Mouse (Mus musculus): ENCODE measurements at regions not wholly inside any gene's neighbourhood (a gene's known extent, or its start where the extent isn't known, plus 50 kb on each side); places are given as distances from the start of the nearest gene placed in this dataset.

DNA sequence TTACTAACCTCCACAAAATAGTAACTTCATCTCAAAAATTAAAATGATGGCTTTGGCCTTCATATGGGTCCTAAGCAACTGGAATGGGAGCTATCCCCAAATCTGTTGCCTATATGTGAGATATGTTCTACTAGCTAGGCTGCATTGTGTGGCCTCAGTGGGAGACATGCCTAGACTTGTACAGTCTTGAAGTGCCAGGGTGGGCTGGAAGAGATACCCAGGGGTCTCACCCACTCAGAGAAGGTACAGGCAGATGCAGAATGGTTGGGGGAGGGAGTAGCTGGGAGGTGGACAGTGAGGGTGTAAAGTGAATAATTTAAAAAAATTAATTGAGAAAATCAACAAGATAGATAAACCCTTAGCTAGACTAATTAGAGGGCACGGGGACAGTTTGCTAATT is 106.9 kb upstream of the Ahr start:
- no peak overlapping the region for H3K9ac ChIP-seq (ENCODE audit: low read depth, low read length, severe bottlenecking)
- H3K4me3 ChIP-seq (replicated peaks; ENCODE audit: low read length): no peak overlapping the region
- TF ChIP-seq POLR2A (IDR thresholded peaks at IDR 0.05; ENCODE audit: borderline replicate concordance, extremely low read depth, insufficient read depth, insufficient read length): no peak
- H3K27ac ChIP-seq (replicated peaks; ENCODE audit: low read depth, low read length): no peak overlapping the region
- 57% methylated on average over 1 of the region's 1 CpGs for WGBS
- no peaks in the 10 kb centered on the region for H3K9me3 ChIP-seq (ENCODE audit: control insufficient read depth, low read length)
- DNase-seq (ENCODE audit: low spot score) (no peak), ATAC-seq (ENCODE audit: low FRiP score, low read depth) (no peak)
- H3K4me1 ChIP-seq (ENCODE audit: control insufficient read depth, insufficient read depth, low read length): no peaks in the 10 kb centered on the region
- no peak overlapping the region for H3K4me2 ChIP-seq (replicated peaks; ENCODE audit: low read depth, low read length, severe bottlenecking)
- H3K36me3 ChIP-seq (ENCODE audit: control insufficient read depth, insufficient read depth, low read length): no peaks in the 10 kb centered on the region
- H3K27me3 ChIP-seq (ENCODE audit: control insufficient read depth, insufficient read depth, low read length): no peaks in the 10 kb centered on the region

DNA sequence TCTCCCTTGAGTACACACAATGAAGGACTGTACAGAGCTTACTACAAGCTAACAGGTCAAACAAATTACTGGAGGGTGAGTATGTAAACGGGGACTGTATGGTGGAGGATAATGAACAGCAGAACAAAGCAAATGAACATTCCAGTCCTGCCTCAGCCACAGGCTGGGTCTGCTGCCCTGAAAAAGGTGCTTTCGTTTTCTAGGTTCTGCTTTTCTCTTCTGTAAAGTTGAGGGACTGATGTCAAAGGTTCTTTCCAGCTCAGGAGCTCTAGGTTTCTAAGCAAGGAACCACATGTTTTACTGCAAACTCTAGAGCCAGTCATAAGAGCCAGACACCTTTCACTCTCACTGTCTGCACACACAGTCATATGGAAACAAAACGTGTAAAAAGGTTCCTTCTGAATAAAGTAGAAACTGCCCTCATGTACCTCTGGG is 106.1 kb upstream of the Ahr start:
- no peak overlapping the region for H3K27ac ChIP-seq (replicated peaks; ENCODE audit: low read depth, low read length)
- no peaks in the 10 kb centered on the region for H3K27me3 ChIP-seq (ENCODE audit: control insufficient read depth, insufficient read depth, low read length)
- no peak overlapping the region for H3K4me3 ChIP-seq (replicated peaks; ENCODE audit: low read length)
- no peak overlapping the region for H3K9ac ChIP-seq (ENCODE audit: low read depth, low read length, severe bottlenecking)
- ATAC-seq (ENCODE audit: low FRiP score, low read depth) (no peak), DNase-seq (ENCODE audit: low spot score) (no peak)
- H3K4me2 ChIP-seq (replicated peaks; ENCODE audit: low read depth, low read length, severe bottlenecking): no peak overlapping the region
- H3K36me3 ChIP-seq (ENCODE audit: control insufficient read depth, insufficient read depth, low read length): no peaks in the 10 kb centered on the region
- WGBS: 51% methylated on average over 3 of the region's 3 CpGs
- H3K9me3 ChIP-seq (ENCODE audit: control insufficient read depth, low read length): no peaks in the 10 kb centered on the region
- no peaks in the 10 kb centered on the region for H3K4me1 ChIP-seq (ENCODE audit: control insufficient read depth, insufficient read depth, low read length)
- no peak for TF ChIP-seq POLR2A (IDR thresholded peaks at IDR 0.05; ENCODE audit: borderline replicate concordance, extremely low read depth, insufficient read depth, insufficient read length)

DNA sequence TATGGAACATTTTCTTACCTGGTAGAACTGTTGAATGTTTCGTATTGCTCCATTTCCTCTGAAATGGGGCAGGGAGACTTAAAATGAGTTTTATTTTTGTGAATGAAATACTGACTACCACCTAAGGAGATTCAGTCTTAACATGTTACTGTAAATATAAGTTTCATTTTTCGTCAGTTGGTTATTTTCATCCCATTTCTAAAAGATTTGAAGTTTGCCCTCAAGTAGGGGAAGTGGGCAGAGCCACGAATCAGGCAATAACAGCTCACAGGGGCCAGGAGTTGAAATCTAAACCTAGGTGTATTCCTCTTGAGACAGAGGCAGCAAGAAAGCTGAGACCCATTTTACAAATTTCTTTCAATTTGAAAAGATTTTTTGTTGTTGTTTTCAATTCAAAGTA is 88.6 kb upstream of the Ahr start:
- Histone ChIP-seq H3K36me3 (ENCODE audit: control insufficient read depth, insufficient read depth, low read length) (no peaks in the 10 kb centered on the region), H3K27me3 (ENCODE audit: control insufficient read depth, insufficient read depth, low read length) (no peaks in the 10 kb centered on the region), H3K27ac (replicated peaks; ENCODE audit: low read depth, low read length) (no peak overlapping the region), H3K4me3 (replicated peaks; ENCODE audit: low read length) (no peak overlapping the region), H3K4me2 (replicated peaks; ENCODE audit: low read depth, low read length, severe bottlenecking) (no peak overlapping the region), H3K4me1 (ENCODE audit: control insufficient read depth, insufficient read depth, low read length) (no peaks in the 10 kb centered on the region), H3K9me3 (ENCODE audit: control insufficient read depth, low read length) (no peaks in the 10 kb centered on the region), H3K9ac (ENCODE audit: low read depth, low read length, severe bottlenecking) (no peak overlapping the region)
- ATAC-seq (ENCODE audit: low FRiP score, low read depth) (no peak), DNase-seq (ENCODE audit: low spot score) (no peak)
- no peak for TF ChIP-seq POLR2A (IDR thresholded peaks at IDR 0.05; ENCODE audit: borderline replicate concordance, extremely low read depth, insufficient read depth, insufficient read length)
- 74% methylated on average over 3 of the region's 3 CpGs for WGBS

DNA sequence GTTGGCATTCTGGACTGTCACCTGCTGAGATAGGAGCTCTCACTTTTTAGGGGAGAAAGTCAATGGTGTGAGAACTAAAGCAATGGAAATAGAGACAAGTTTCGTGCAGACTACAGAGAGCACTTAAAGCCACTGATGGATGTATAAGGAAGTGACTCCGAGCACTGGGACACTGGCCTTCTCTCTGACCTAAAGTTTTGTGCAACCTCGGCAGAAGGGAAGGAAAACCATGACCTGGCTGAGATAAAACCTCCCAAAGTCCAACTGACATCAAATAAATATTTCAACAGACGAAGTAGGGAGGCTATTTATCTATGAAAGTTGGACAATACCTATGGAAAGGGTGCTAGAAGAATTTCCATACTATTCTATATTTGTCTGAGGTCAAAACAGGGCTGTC is 80.0 kb upstream of the Ahr start:
- no peak for ATAC-seq (ENCODE audit: low FRiP score, low read depth)
- Histone ChIP-seq H3K4me3 (replicated peaks; ENCODE audit: low read length) (no peak overlapping the region), H3K27me3 (ENCODE audit: control insufficient read depth, insufficient read depth, low read length) (no peaks in the 10 kb centered on the region), H3K4me1 (ENCODE audit: control insufficient read depth, insufficient read depth, low read length) (no peaks in the 10 kb centered on the region), H3K4me2 (replicated peaks; ENCODE audit: low read depth, low read length, severe bottlenecking) (no peak overlapping the region), H3K9ac (ENCODE audit: low read depth, low read length, severe bottlenecking) (no peak overlapping the region), H3K27ac (replicated peaks; ENCODE audit: low read depth, low read length) (no peak overlapping the region), H3K36me3 (ENCODE audit: control insufficient read depth, insufficient read depth, low read length) (no peaks in the 10 kb centered on the region), H3K9me3 (ENCODE audit: control insufficient read depth, low read length) (no peaks in the 10 kb centered on the region)
- no peak for DNase-seq (ENCODE audit: low spot score)
- no peak for TF ChIP-seq POLR2A (IDR thresholded peaks at IDR 0.05; ENCODE audit: borderline replicate concordance, extremely low read depth, insufficient read depth, insufficient read length)
- 84% methylated on average over 4 of the region's 4 CpGs for WGBS

DNA sequence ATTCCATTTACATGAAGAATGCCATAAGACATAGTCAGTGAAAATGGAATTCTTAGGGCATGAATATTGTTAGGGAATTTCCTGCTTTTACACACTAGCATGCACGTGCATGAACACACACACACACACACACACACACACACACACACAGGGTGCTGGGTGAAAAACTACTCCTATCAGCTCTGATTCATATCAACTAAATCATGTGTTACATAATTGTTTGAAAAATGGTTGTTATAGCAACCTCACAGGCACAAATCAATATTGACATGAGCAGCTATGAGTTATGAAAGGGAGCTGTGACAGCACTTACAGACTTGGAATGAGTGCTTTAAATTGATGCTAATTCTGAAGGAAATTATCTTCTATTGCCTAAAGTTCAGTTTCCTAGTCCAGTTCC is 72.8 kb upstream of the Ahr start:
- Histone ChIP-seq H3K4me1 (ENCODE audit: control insufficient read depth, insufficient read depth, low read length) (no peaks in the 10 kb centered on the region), H3K27me3 (ENCODE audit: control insufficient read depth, insufficient read depth, low read length) (no peaks in the 10 kb centered on the region), H3K27ac (replicated peaks; ENCODE audit: low read depth, low read length) (no peak overlapping the region), H3K9ac (ENCODE audit: low read depth, low read length, severe bottlenecking) (no peak overlapping the region), H3K36me3 (ENCODE audit: control insufficient read depth, insufficient read depth, low read length) (no peaks in the 10 kb centered on the region), H3K4me3 (replicated peaks; ENCODE audit: low read length) (no peak overlapping the region), H3K9me3 (ENCODE audit: control insufficient read depth, low read length) (no peaks in the 10 kb centered on the region), H3K4me2 (replicated peaks; ENCODE audit: low read depth, low read length, severe bottlenecking) (no peak overlapping the region)
- WGBS: 83% methylated on average over 1 of the region's 1 CpGs
- TF ChIP-seq POLR2A (IDR thresholded peaks at IDR 0.05; ENCODE audit: borderline replicate concordance, extremely low read depth, insufficient read depth, insufficient read length): no peak
- no peak for ATAC-seq (ENCODE audit: low FRiP score, low read depth)
- DNase-seq (ENCODE audit: low spot score): no peak

DNA sequence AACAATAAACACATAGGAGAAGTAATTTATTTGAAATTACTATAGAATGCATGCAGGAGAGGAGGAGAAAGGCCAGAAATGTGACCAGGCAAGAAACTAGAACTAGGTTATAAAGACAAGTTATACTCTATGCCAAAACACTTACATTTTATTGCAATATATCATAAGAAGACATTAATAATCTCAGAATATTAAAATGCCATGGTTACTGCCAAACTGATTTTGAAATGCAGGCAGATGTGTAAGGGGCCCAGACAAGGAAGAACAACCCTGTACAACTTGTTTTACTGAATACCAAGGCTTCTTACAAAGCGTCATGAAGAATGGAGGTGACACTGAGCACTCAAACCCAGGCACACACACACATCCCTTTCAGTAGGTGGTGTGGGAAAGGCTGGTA is 68.9 kb upstream of the Ahr start:
- no peak overlapping the region for H3K4me3 ChIP-seq (replicated peaks; ENCODE audit: low read length)
- H3K4me1 ChIP-seq (ENCODE audit: control insufficient read depth, insufficient read depth, low read length): no peaks in the 10 kb centered on the region
- H3K27ac ChIP-seq (replicated peaks; ENCODE audit: low read depth, low read length): no peak overlapping the region
- no peak overlapping the region for H3K9ac ChIP-seq (ENCODE audit: low read depth, low read length, severe bottlenecking)
- no peak overlapping the region for H3K4me2 ChIP-seq (replicated peaks; ENCODE audit: low read depth, low read length, severe bottlenecking)
- no peak for DNase-seq (ENCODE audit: low spot score)
- no peaks in the 10 kb centered on the region for H3K27me3 ChIP-seq (ENCODE audit: control insufficient read depth, insufficient read depth, low read length)
- TF ChIP-seq POLR2A (IDR thresholded peaks at IDR 0.05; ENCODE audit: borderline replicate concordance, extremely low read depth, insufficient read depth, insufficient read length): no peak
- no peaks in the 10 kb centered on the region for H3K36me3 ChIP-seq (ENCODE audit: control insufficient read depth, insufficient read depth, low read length)
- H3K9me3 ChIP-seq (ENCODE audit: control insufficient read depth, low read length): no peaks in the 10 kb centered on the region
- no peak for ATAC-seq (ENCODE audit: low FRiP score, low read depth)
- WGBS: 75% methylated on average over 1 of the region's 1 CpGs
